Mouse (Mus musculus): ENCODE results near the gene Dcaf11.
A peak's percentile ranks its signal among the peaks of the same experiment; 100 is the strongest.

Dcaf11 gene

GRCm38 (mm10) chr14:55555788-55556187 is 4.0 kb upstream of the Dcaf11 start:
- DNase-seq (ENCODE audit: low spot score in 2 of 2) = no peak

- DNase-seq (ENCODE audit: low spot score in 2 of 2) = peak; percentile 31 to 66
Observed at GRCm38 (mm10) chr14:55557003-55557402, 2.8 kb upstream of the Dcaf11 start.

GRCm38 (mm10) chr14:55557587-55557986 is 2.2 kb upstream of the Dcaf11 start:
- no peak for DNase-seq (ENCODE audit: low spot score in 2 of 2)

- DNase-seq (ENCODE audit: low spot score in 2 of 2) = no peak
Observed at GRCm38 (mm10) chr14:55558740-55559448, 912 bp upstream of the Dcaf11 start.

- DNase-seq (ENCODE audit: low spot score in 2 of 2) = peak; percentile 97 to 98
Observed at GRCm38 (mm10) chr14:55560202-55561073, 632 bp downstream of the Dcaf11 start, which contains the start of gene A730061H03Rik. Gene A730061H03Rik, minus strand, starts transcription at chr14:55560406.

GRCm38 (mm10) chr14:55561860-55562259 is 2.1 kb downstream of the Dcaf11 start:
- no peak for DNase-seq (ENCODE audit: low spot score in 2 of 2)

- no peak for DNase-seq (ENCODE audit: low spot score in 2 of 2)
Observed at GRCm38 (mm10) chr14:55563249-55563648, 3.4 kb downstream of the Dcaf11 start.

GRCm38 (mm10) chr14:55565748-55566147 is 5.9 kb downstream of the Dcaf11 start:
- no peak for DNase-seq (ENCODE audit: low spot score in 2 of 2)

- no peak for DNase-seq (ENCODE audit: low spot score in 2 of 2)
Observed at GRCm38 (mm10) chr14:55567496-55567895, 7.7 kb downstream of the Dcaf11 start.

GRCm38 (mm10) chr14:55570588-55570987 is 10.8 kb downstream of the Dcaf11 start:
- DNase-seq (ENCODE audit: low spot score in 2 of 2) = no peak

GRCm38 (mm10) chr14:55571760-55572159 is 12.0 kb downstream of the Dcaf11 start:
- DNase-seq (ENCODE audit: low spot score in 2 of 2) = no peak

GRCm38 (mm10) chr14:55575302-55575701 is 15.5 kb downstream of the Dcaf11 start, which contains the start of gene Fitm1:
Gene Fitm1, plus strand, starts transcription at chr14:55575617.
- no peak for DNase-seq (ENCODE audit: low spot score in 2 of 2)

GRCm38 (mm10) chr14:55575711-55576110 is 15.9 kb downstream of the Dcaf11 start:
- no peak for DNase-seq (ENCODE audit: low spot score in 2 of 2)

GRCm38 (mm10) chr14:55576376-55576775 is 16.6 kb downstream of the Dcaf11 start:
- no peak for DNase-seq (ENCODE audit: low spot score in 2 of 2)

- peak; percentile 81 to 82 for DNase-seq (ENCODE audit: low spot score in 2 of 2)
Observed at GRCm38 (mm10) chr14:55577871-55578667, 18.3 kb downstream of the Dcaf11 start, which contains the start of gene Psme1. Gene Psme1, plus strand, starts transcription at chr14:55578123.

- DNase-seq (ENCODE audit: low spot score in 2 of 2) = no peak
Observed at GRCm38 (mm10) chr14:55578668-55579269, 19.0 kb downstream of the Dcaf11 start.

GRCm38 (mm10) chr14:55579511-55580496 is 20.0 kb downstream of the Dcaf11 start:
- no peak for DNase-seq (ENCODE audit: low spot score in 2 of 2)

- no peak for DNase-seq (ENCODE audit: low spot score in 2 of 2)
Observed at GRCm38 (mm10) chr14:55580731-55581130, 20.9 kb downstream of the Dcaf11 start.

GRCm38 (mm10) chr14:55581981-55582681 is 22.3 kb downstream of the Dcaf11 start:
- DNase-seq (ENCODE audit: low spot score in 2 of 2) = no peak

- DNase-seq (ENCODE audit: low spot score in 2 of 2) = no peak
Observed at GRCm38 (mm10) chr14:55584303-55584701, 24.5 kb downstream of the Dcaf11 start.
